Mouse (Mus musculus) neural tube, embryonic 12.5 days (tissue): Measurements from ENCODE around the gene Aif1. TPM values are rescaled to one million over a fixed set of nuclear protein-coding genes. Genes with fewer than 3 reads are reported as not detected.

ENCODE experiments used
- ATAC-seq: fragments of 200-750 bp; cut with Nextera tagmentation; 2 replicates; pipeline ENCODE4 v1.8.0; 2017; ENCODE audit warnings: low read depth, mild to moderate bottlenecking, moderate TSS enrichment, moderate library complexity; ENCODE audit not compliant: low FRiP score
- H3K27ac ChIP-seq: fragments of 300-500 bp; sonication (generic); 2 replicates; pipeline ENCODE4 v1.5.1; 2016
- H3K27me3 ChIP-seq: fragments of 300-500 bp; sonication (generic); replicated peaks from 2 replicates; pipeline ENCODE4 v1.6.1; 2016; ENCODE audit warnings: mild to moderate bottlenecking
- H3K36me3 ChIP-seq: fragments of 300-500 bp; sonication (generic); 2 replicates; pipeline ENCODE4 v1.6.1; 2016; ENCODE audit warnings: mild to moderate bottlenecking
- H3K4me1 ChIP-seq: fragments of 300-500 bp; sonication (generic); 2 replicates; pipeline ENCODE4 v1.6.1; 2016
- H3K4me2 ChIP-seq: fragments of 300-500 bp; sonication (generic); replicated peaks from 2 replicates; pipeline ENCODE4 v1.6.1; 2016; ENCODE audit warnings: mild to moderate bottlenecking
- H3K4me3 ChIP-seq: fragments of 300-500 bp; sonication (generic); 2 replicates; pipeline ENCODE4 v1.5.1; 2016
- H3K9ac ChIP-seq: fragments of 300-500 bp; sonication (generic); 2 replicates; pipeline ENCODE4 v1.6.1; 2016; ENCODE audit warnings: mild to moderate bottlenecking
- H3K9me3 ChIP-seq: fragments of 300-500 bp; sonication (generic); 2 replicates; pipeline ENCODE4 v1.6.1; 2016; ENCODE audit warnings: mild to moderate bottlenecking
- WGBS: fragments of 180-500 bp; shearing (Covaris S2); methylation state at CpG from one replicate; pipeline ENCODE4 v1.1.7; 2016; 5-methylcytosine and 5-hydroxymethylcytosine counted together
- polyA plus RNA-seq: library from polyadenylated mRNA; unstranded; fragments of >200 nt; fragmentation: Nextera tagmentation; extraction: Ambion mirVana; gene quantifications from 2 replicates; pipeline ENCODE4 v1.2.1, GENCODE M21; 2016

Gene Aif1
- polyA plus RNA-seq, 1 experiment from 2014 or later = 9.1 TPM

GRCm38 (mm10) chr17:35193881-35194843 lies 18.3 kb upstream of the Aif1 start, which contains the start of gene Ltb:
Gene Ltb, plus strand, starts transcription at chr17:35194439.
- Histone ChIP-seq H3K4me3 (peak within 1 kb of the TSS; percentile 36; the same call in 1 of the 2 replicates), H3K27ac (no peak within 1 kb of the TSS), H3K27me3 (peaks cover 31% of the 10 kb centered on the region), H3K9ac (no peak within 1 kb of the TSS), H3K9me3 (no peaks in the 10 kb centered on the region), H3K36me3 (no peaks in the 10 kb centered on the region), H3K4me2 (peak within 1 kb of the TSS; percentile 71), H3K4me1 (peaks cover 9% of the 10 kb centered on the region)
- WGBS = 71% methylated on average over 28 of the region's 28 CpGs
- ATAC-seq = no peak

- Histone ChIP-seq H3K4me2 (no peak overlapping the region), H3K36me3 (no peaks in the 10 kb centered on the region), H3K27me3 (peaks cover 31% of the 10 kb centered on the region), H3K4me3 (no peak overlapping the region), H3K4me1 (peaks cover 9% of the 10 kb centered on the region), H3K9me3 (no peaks in the 10 kb centered on the region), H3K27ac (no peak overlapping the region), H3K9ac (no peak overlapping the region)
- ATAC-seq = no peak
- WGBS = 91% methylated on average over 5 of the region's 5 CpGs
These were observed 17.1 kb upstream of the Aif1 start for GRCm38 (mm10) chr17:35192924-35193323.

GRCm38 (mm10) chr17:35191723-35192122 lies 15.9 kb upstream of the Aif1 start:
- H3K4me1 ChIP-seq = peaks cover 9% of the 10 kb centered on the region
- H3K4me3 ChIP-seq = no peak overlapping the region
- peaks cover 26% of the 10 kb centered on the region for H3K27me3 ChIP-seq
- H3K4me2 ChIP-seq = no peak overlapping the region
- H3K36me3 ChIP-seq = no peaks in the 10 kb centered on the region
- no peak overlapping the region for H3K27ac ChIP-seq
- 71% methylated on average over 2 of the region's 2 CpGs for WGBS
- H3K9ac ChIP-seq = no peak overlapping the region
- no peak for ATAC-seq
- H3K9me3 ChIP-seq = no peaks in the 10 kb centered on the region

GRCm38 (mm10) chr17:35190096-35190495 lies 14.2 kb upstream of the Aif1 start:
- H3K9me3 ChIP-seq = no peaks in the 10 kb centered on the region
- H3K4me1 ChIP-seq = peaks cover 5% of the 10 kb centered on the region; the same call in 1 of the 2 replicates
- H3K4me3 ChIP-seq = no peak overlapping the region
- 75% methylated on average over 4 of the region's 4 CpGs for WGBS
- no peaks in the 10 kb centered on the region for H3K36me3 ChIP-seq
- ATAC-seq = no peak
- no peak overlapping the region for H3K4me2 ChIP-seq
- no peak overlapping the region for H3K9ac ChIP-seq
- H3K27me3 ChIP-seq = peaks cover 9% of the 10 kb centered on the region
- H3K27ac ChIP-seq = no peak overlapping the region

DNA sequence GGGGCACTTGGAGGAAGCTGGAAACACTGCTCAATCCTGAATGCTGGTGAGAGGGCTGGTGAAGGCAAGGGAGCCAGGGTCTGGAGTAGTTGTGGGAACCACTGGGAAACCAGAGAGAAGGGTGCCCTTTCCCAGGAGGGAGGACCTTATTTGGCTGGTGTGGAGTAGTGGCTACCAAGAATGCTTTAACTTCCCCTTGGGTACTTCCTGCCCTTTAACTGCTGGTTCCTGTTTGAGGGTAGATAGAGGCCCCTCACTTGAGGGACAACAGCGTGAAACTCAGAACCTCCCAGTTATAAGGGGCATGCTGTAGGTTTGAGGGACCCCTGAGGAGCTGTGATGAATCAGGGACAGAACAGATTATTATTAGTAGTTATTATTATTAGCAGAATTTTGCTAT lies 13.3 kb upstream of the Aif1 start:
- no peak overlapping the region for H3K4me2 ChIP-seq
- no peaks in the 10 kb centered on the region for H3K9me3 ChIP-seq
- H3K27ac ChIP-seq = no peak overlapping the region
- no peak overlapping the region for H3K9ac ChIP-seq
- no peaks in the 10 kb centered on the region for H3K36me3 ChIP-seq
- no peak overlapping the region for H3K4me3 ChIP-seq
- H3K27me3 ChIP-seq = peaks cover under 1% of the 10 kb centered on the region; the same call in 1 of the 2 replicates
- no peak for ATAC-seq
- WGBS = 76% methylated on average over 1 of the region's 1 CpGs
- peaks cover 5% of the 10 kb centered on the region; the same call in 1 of the 2 replicates for H3K4me1 ChIP-seq

DNA sequence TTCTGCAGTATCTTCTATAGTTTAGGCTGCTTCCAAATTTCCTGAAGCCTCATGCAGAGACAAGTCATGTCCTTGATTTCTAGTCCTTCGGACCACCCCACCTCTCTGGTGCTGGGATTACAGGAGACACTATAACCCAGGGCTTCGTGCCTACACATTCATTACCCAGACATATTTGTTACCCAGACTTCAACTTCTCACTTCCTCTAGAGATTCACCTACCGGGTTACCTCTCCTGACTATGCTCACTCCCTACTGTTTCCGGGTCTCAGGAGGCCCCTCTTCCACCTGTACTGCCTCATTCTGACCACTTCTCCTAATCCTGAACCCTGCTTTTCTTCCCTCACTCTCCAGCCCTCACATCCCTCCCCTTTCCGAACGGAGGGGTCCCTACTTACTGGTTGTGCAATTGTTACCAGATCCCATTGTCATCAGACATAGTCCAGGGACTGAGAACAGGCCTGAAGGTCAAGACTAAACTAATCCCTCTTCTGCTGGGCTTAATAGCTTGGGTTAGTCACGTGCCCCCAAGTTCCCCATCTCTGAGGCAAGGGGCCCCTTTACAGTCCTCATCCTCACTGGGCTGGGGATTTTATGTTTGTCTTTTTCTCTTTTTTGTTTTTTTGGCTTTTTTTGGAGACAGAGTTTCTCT lies 12.2 kb upstream of the Aif1 start, which contains the start of gene Lst1:
Gene Lst1, minus strand, starts transcription at position 481 of the 652 bp plus-strand sequence.
- no peaks in the 10 kb centered on the region for H3K9me3 ChIP-seq
- whole genome bisulfite sequencing = 81% methylated on average over 7 of the region's 7 CpGs
- H3K27ac ChIP-seq = no peak within 1 kb of the TSS
- no peak within 1 kb of the TSS for H3K4me2 ChIP-seq
- peaks cover 5% of the 10 kb centered on the region; the same call in 1 of the 2 replicates for H3K4me1 ChIP-seq
- no peaks in the 10 kb centered on the region for H3K27me3 ChIP-seq
- H3K36me3 ChIP-seq = no peaks in the 10 kb centered on the region
- no peak for ATAC-seq
- H3K9ac ChIP-seq = no peak within 1 kb of the TSS
- H3K4me3 ChIP-seq = no peak within 1 kb of the TSS

DNA sequence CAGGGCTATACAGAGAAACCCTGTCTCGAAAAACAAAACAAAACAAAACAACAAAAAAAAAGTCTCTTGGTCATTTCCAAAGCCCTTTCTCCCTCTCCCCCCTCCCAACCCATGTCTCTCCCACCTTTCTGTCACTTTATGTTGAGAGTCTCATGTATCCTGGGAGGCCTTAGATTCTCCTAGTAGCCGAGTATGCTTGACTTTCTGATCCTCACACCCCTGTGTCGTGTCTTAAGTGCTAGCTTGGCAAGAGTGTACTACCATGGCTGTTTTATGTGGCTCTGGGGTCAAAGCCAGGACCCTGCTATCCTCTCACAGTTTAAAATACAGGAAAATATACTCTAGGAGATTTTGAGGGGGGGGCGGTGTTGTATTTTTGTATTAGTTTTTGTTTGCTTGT lies 11.5 kb upstream of the Aif1 start:
- no peaks in the 10 kb centered on the region for H3K36me3 ChIP-seq
- H3K9me3 ChIP-seq = no peaks in the 10 kb centered on the region
- H3K4me1 ChIP-seq = peaks cover 5% of the 10 kb centered on the region; the same call in 1 of the 2 replicates
- no peak overlapping the region for H3K4me3 ChIP-seq
- H3K4me2 ChIP-seq = no peak overlapping the region
- no peak overlapping the region for H3K27ac ChIP-seq
- 76% methylated on average over 4 of the region's 4 CpGs for WGBS
- no peak overlapping the region for H3K9ac ChIP-seq
- no peaks in the 10 kb centered on the region for H3K27me3 ChIP-seq
- no peak for ATAC-seq

- Histone ChIP-seq H3K4me3 (no peak overlapping the region), H3K4me2 (peak overlapping the region; percentile 61), H3K36me3 (no peaks in the 10 kb centered on the region), H3K4me1 (peaks cover 5% of the 10 kb centered on the region; the same call in 1 of the 2 replicates), H3K27ac (no peak overlapping the region), H3K9me3 (no peaks in the 10 kb centered on the region), H3K9ac (no peak overlapping the region), H3K27me3 (no peaks in the 10 kb centered on the region)
- WGBS = under 1% methylated on average over 4 of the region's 4 CpGs
- ATAC-seq = no peak
These were observed 10.8 kb upstream of the Aif1 start for GRCm38 (mm10) chr17:35186681-35187080.

- 0 out of 2 replicates have a peak overlapping the region, but pooled peaks have one; percentile 33 for H3K9ac ChIP-seq
- no peaks in the 10 kb centered on the region for H3K27me3 ChIP-seq
- no peak for ATAC-seq
- peaks cover 5% of the 10 kb centered on the region; the same call in 1 of the 2 replicates for H3K4me1 ChIP-seq
- WGBS = 4% methylated on average over 18 of the region's 18 CpGs
- H3K36me3 ChIP-seq = no peaks in the 10 kb centered on the region
- peak overlapping the region; percentile 31 for H3K4me3 ChIP-seq
- peak overlapping the region; percentile 61 for H3K4me2 ChIP-seq
- no peak overlapping the region for H3K27ac ChIP-seq
- no peaks in the 10 kb centered on the region for H3K9me3 ChIP-seq
These were observed 10.1 kb upstream of the Aif1 start for GRCm38 (mm10) chr17:35185639-35186611.

GRCm38 (mm10) chr17:35180093-35180492 lies 4.2 kb upstream of the Aif1 start:
- Histone ChIP-seq H3K4me3 (no peak overlapping the region), H3K9me3 (no peaks in the 10 kb centered on the region), H3K9ac (no peak overlapping the region), H3K27me3 (no peaks in the 10 kb centered on the region), H3K4me2 (no peak overlapping the region), H3K27ac (no peak overlapping the region), H3K4me1 (no peaks in the 10 kb centered on the region), H3K36me3 (no peaks in the 10 kb centered on the region)
- 86% methylated on average over 5 of the region's 5 CpGs for WGBS
- no peak for ATAC-seq

GRCm38 (mm10) chr17:35178528-35178927 lies 2.7 kb upstream of the Aif1 start:
- Histone ChIP-seq H3K9ac (no peak overlapping the region), H3K4me3 (no peak overlapping the region), H3K4me1 (no peaks in the 10 kb centered on the region), H3K27ac (no peak overlapping the region), H3K9me3 (no peaks in the 10 kb centered on the region), H3K36me3 (no peaks in the 10 kb centered on the region), H3K27me3 (no peaks in the 10 kb centered on the region), H3K4me2 (no peak overlapping the region)
- WGBS = 16% methylated on average over 5 of the region's 5 CpGs
- peak; percentile 63; the same call in 1 of the 2 replicates for ATAC-seq
